Mouse (Mus musculus) liver, postnatal 0 days (tissue): Measurements from ENCODE around the gene Nlgn2.

Experiments used
- CTCF ChIP-seq: sonication (generic); IDR thresholded peaks from 2 replicates; pipeline ENCODE4 v1.5.1; 2016; ENCODE audit warnings: antibody characterized with exemption, low read depth
- EP300 ChIP-seq: IDR thresholded peaks from 2 replicates; pipeline ENCODE4 v1.6.1; 2016; ENCODE audit warnings: antibody characterized with exemption, low read depth, mild to moderate bottlenecking

GRCm38 (mm10) chr11:69777504-69778257 lies 59.9 kb downstream of the Nlgn2 start:
- TF ChIP-seq CTCF = no peak
- TF ChIP-seq EP300 = no peak
